Mouse (Mus musculus) hindbrain, embryonic 16.5 days (tissue): ENCODE measurements around the gene Serpinb13. TPM values are rescaled to one million over a fixed set of nuclear protein-coding genes. Genes with fewer than 3 reads are reported as not detected.
"Not testable (repeated sequence)": the region's sequence is repeated elsewhere in the genome, so short reads cannot be mapped to it uniquely, and the experiment has no call there.

ENCODE experiments used
- ATAC-seq: fragments of 200-750 bp; cut with Nextera tagmentation; 2 replicates; pipeline ENCODE4 v1.8.0; 2017; ENCODE audit warnings: moderate TSS enrichment, moderate library complexity
- H3K27ac ChIP-seq: fragments of 300-500 bp; sonication (generic); 2 replicates; pipeline ENCODE4 v1.5.1; 2014; ENCODE audit warnings: low read depth, mild to moderate bottlenecking, control low read depth, low read length, moderate library complexity
- H3K27me3 ChIP-seq: fragments of 300-500 bp; sonication (generic); replicated peaks from 2 replicates; pipeline ENCODE4 v1.6.1; 2014; ENCODE audit warnings: low read length; ENCODE audit not compliant: control insufficient read depth, insufficient read depth
- H3K36me3 ChIP-seq: fragments of 300-500 bp; sonication (generic); 2 replicates; pipeline ENCODE4 v1.6.1; 2014; ENCODE audit warnings: mild to moderate bottlenecking, low read length, moderate library complexity, mixed read lengths; ENCODE audit not compliant: control insufficient read depth, insufficient read depth
- H3K4me1 ChIP-seq: fragments of 300-500 bp; sonication (generic); 2 replicates; pipeline ENCODE4 v1.6.1; 2014; ENCODE audit warnings: low read depth, low read length; ENCODE audit not compliant: control insufficient read depth, insufficient read depth
- H3K4me2 ChIP-seq: fragments of 300-500 bp; sonication (generic); 2 replicates; pipeline ENCODE4 v1.6.1; 2014; ENCODE audit warnings: mild to moderate bottlenecking, low read length, control low read depth, moderate library complexity
- H3K4me3 ChIP-seq: fragments of 300-500 bp; sonication (generic); 2 replicates; pipeline ENCODE4 v1.5.1; 2014; ENCODE audit warnings: mild to moderate bottlenecking, low read length, control low read depth, moderate library complexity
- H3K9ac ChIP-seq: fragments of 300-500 bp; sonication (generic); 2 replicates; pipeline ENCODE4 v1.6.1; 2014; ENCODE audit warnings: low read depth, mild to moderate bottlenecking, control low read depth, low read length, moderate library complexity
- H3K9me3 ChIP-seq: fragments of 300-500 bp; sonication (generic); 2 replicates; pipeline ENCODE4 v1.6.1; 2014; ENCODE audit warnings: mild to moderate bottlenecking, low read length, moderate library complexity; ENCODE audit not compliant: control insufficient read depth
- WGBS: fragments of 180-500 bp; shearing (Covaris S2); extraction: QIAGEN DNeasy Blood & Tissue Kit; methylation state at CpG from one replicate; pipeline ENCODE4 v1.1.7; 2014; 5-methylcytosine and 5-hydroxymethylcytosine counted together
- polyA plus RNA-seq: library from polyadenylated mRNA; unstranded; fragments of >200 nt; fragmentation: Nextera tagmentation; extraction: Ambion mirVana; gene quantifications from 2 replicates; pipeline ENCODE4 v1.2.1, GENCODE M21; 2015

Serpinb13 gene
- polyA plus RNA-seq, 1 experiment from 2014 or later: not detected

- no peaks in the 10 kb centered on the region for H3K27me3 ChIP-seq
- no peak overlapping the region for H3K9ac ChIP-seq
- no peak overlapping the region for H3K4me3 ChIP-seq
- no peaks in the 10 kb centered on the region for H3K36me3 ChIP-seq
- WGBS: 83% methylated on average over 2 of the region's 2 CpGs
- ATAC-seq: no peak
- H3K9me3 ChIP-seq: no peaks in the 10 kb centered on the region
- H3K4me2 ChIP-seq: no peak overlapping the region
- no peaks in the 10 kb centered on the region for H3K4me1 ChIP-seq
- no peak overlapping the region for H3K27ac ChIP-seq
Measured at GRCm38 (mm10) chr1:107001754-107002153, 21.0 kb downstream of the Serpinb13 start.

GRCm38 (mm10) chr1:107006316-107006715 lies 25.5 kb downstream of the Serpinb13 start:
- Histone ChIP-seq H3K9me3 (no peaks in the 10 kb centered on the region), H3K4me3 (no peak overlapping the region), H3K4me1 (no peaks in the 10 kb centered on the region), H3K4me2 (no peak overlapping the region), H3K9ac (no peak overlapping the region), H3K36me3 (no peaks in the 10 kb centered on the region), H3K27me3 (no peaks in the 10 kb centered on the region), H3K27ac (no peak overlapping the region)
- 73% methylated on average over 3 of the region's 3 CpGs for WGBS
- no peak for ATAC-seq

GRCm38 (mm10) chr1:107014530-107014929 lies 33.7 kb downstream of the Serpinb13 start:
- no peak overlapping the region for H3K4me3 ChIP-seq
- no peak overlapping the region for H3K9ac ChIP-seq
- no peak overlapping the region for H3K27ac ChIP-seq
- H3K4me1 ChIP-seq: no peaks in the 10 kb centered on the region
- WGBS: 36% methylated on average over 2 of the region's 2 CpGs
- ATAC-seq: 0 out of 2 replicates have a peak, but pooled peaks have one; percentile 45
- H3K36me3 ChIP-seq: no peaks in the 10 kb centered on the region
- no peak overlapping the region for H3K4me2 ChIP-seq
- no peaks in the 10 kb centered on the region for H3K9me3 ChIP-seq
- H3K27me3 ChIP-seq: no peaks in the 10 kb centered on the region

GRCm38 (mm10) chr1:107015210-107015609 lies 34.4 kb downstream of the Serpinb13 start:
- no peaks in the 10 kb centered on the region for H3K9me3 ChIP-seq
- no peaks in the 10 kb centered on the region for H3K27me3 ChIP-seq
- no peak for ATAC-seq
- no peak overlapping the region for H3K27ac ChIP-seq
- H3K36me3 ChIP-seq: no peaks in the 10 kb centered on the region
- WGBS: 93% methylated on average over 7 of the region's 7 CpGs
- H3K9ac ChIP-seq: no peak overlapping the region
- no peak overlapping the region for H3K4me3 ChIP-seq
- no peaks in the 10 kb centered on the region for H3K4me1 ChIP-seq
- H3K4me2 ChIP-seq: no peak overlapping the region

DNA sequence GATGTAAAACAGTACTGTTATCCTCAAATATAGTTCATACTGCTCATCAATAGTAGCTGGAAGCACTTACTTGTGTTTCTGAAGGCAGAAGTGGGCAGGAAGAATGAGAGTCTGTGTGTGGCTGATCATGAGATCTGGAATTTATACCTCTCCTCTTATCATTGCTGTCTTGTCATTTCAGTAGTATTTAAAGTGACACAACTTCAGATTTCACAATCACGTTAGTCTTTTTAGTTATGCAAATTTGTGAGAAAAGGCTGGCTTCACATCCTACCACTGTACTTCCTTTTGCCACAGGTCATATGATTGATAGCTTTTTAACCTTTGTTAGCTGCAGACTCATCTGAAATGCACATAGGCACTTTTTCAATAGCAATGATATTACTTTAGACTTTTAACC lies 45.1 kb downstream of the Serpinb13 start:
- Histone ChIP-seq H3K36me3 (no peaks in the 10 kb centered on the region), H3K4me1 (no peaks in the 10 kb centered on the region), H3K4me3 (no peak overlapping the region), H3K27me3 (no peaks in the 10 kb centered on the region), H3K9me3 (no peaks in the 10 kb centered on the region), H3K4me2 (no peak overlapping the region), H3K27ac (no peak overlapping the region), H3K9ac (no peak overlapping the region)
- 57% methylated on average over 1 of the region's 1 CpGs for WGBS
- no peak for ATAC-seq

DNA sequence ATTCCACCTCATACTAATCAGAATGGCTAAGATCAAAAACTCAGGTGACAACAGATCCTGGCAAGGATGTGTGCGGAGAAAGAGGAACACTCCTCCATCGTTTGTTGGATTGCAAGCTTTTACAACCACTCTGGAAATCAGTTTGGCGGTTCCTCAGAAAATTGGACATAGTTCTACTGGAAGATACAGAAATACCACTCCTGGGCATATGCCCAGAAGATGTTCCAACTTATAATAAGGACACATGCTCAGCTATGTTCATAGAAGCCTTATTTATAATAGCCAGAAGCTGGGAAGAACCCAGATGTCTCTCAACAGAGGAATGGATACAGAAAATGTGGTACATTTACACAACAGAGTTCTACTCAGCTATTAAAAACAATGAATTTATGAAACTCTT lies 53.5 kb downstream of the Serpinb13 start:
- H3K4me2 ChIP-seq, H3K4me1 ChIP-seq, ATAC-seq, H3K27ac ChIP-seq, H3K36me3 ChIP-seq, H3K9ac ChIP-seq, H3K9me3 ChIP-seq, H3K4me3 ChIP-seq, H3K27me3 ChIP-seq: not testable (repeated sequence)
- 86% methylated on average over 3 of the region's 3 CpGs for WGBS

Other genes starting within 250 kb of the Serpinb13 start
- 14.9 and 16.3 TPM in 2 replicates for gene Kdsr, start 221.3 kb upstream of the Serpinb13 start, polyA plus RNA-seq
- 25.8 and 32.0 TPM in 2 replicates for gene Vps4b, start 184.3 kb upstream of the Serpinb13 start, polyA plus RNA-seq
- not detected in 2 replicates for gene Serpinb5, start 119.8 kb upstream of the Serpinb13 start, polyA plus RNA-seq
- 0.12 and 0.23 TPM in 2 replicates for gene Serpinb12, start 46.5 kb upstream of the Serpinb13 start, polyA plus RNA-seq
- gene Serpinb3a, start 71.3 kb downstream of the Serpinb13 start, polyA plus RNA-seq: 0.09 TPM in 1 of 2 replicates, not detected in the other
- 0.13 TPM in 1 of 2 replicates, not detected in the other for gene Serpinb3d, start 102.5 kb downstream of the Serpinb13 start, polyA plus RNA-seq